Mouse (Mus musculus): Measurements from ENCODE around the gene Gpc5. TPM values are rescaled to one million over a fixed set of nuclear protein-coding genes. Genes with fewer than 3 reads are reported as not detected.

Gpc5 gene
- polyA plus RNA-seq, 1 experiment from 2014 or later: 0.29 TPM

DNA sequence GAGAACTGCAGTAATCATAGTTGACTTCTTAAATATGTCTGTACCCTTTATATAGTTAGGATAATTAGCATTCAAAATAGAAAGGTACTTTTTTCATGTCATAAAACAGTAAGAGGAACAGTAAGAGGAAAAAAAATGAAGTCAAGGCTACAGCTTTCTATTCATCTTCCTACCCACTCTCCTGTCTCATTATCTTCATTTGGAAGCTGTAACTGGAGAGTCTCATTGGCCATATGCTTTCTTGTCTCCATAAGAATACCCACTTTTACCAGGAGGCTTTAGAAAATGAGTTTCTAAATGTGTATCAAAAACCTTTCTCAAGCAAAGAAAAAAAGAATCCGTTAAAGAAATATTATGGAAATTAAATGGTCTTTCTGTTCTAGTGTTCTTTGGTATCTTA lies 541.3 kb downstream of the Gpc5 start:
- Histone ChIP-seq H3K4me3 (ENCODE audit: low read depth, low read length) (no peak overlapping the region), H3K36me3 (ENCODE audit: insufficient read depth) (no peaks in the 10 kb centered on the region), H3K27me3 (ENCODE audit: insufficient read depth, low read length) (no peaks in the 10 kb centered on the region), H3K9me3 (ENCODE audit: low read depth, low read length) (no peaks in the 10 kb centered on the region), H3K4me1 (ENCODE audit: insufficient read depth) (no peaks in the 10 kb centered on the region), H3K9ac (no peak overlapping the region), H3K27ac (ENCODE audit: low read depth) (no peak overlapping the region), H3K4me2 (no peak overlapping the region)
- no peak for DNase-seq
- ATAC-seq (ENCODE audit: insufficient read depth): no peak
- WGBS: 85% methylated on average over 1 of the region's 1 CpGs
- TF ChIP-seq CTCF (IDR thresholded peaks at IDR 0.05; ENCODE audit: low read depth): no peak

GRCm38 (mm10) chr14:115679875-115680274 lies 587.9 kb downstream of the Gpc5 start:
- no peak overlapping the region for H3K4me3 ChIP-seq (ENCODE audit: low read depth, low read length)
- DNase-seq (no peak), ATAC-seq (ENCODE audit: insufficient read depth) (no peak)
- H3K36me3 ChIP-seq (ENCODE audit: insufficient read depth): no peaks in the 10 kb centered on the region
- no peaks in the 10 kb centered on the region for H3K9me3 ChIP-seq (ENCODE audit: low read depth, low read length)
- WGBS: 80% methylated on average over 2 of the region's 2 CpGs
- no peak overlapping the region for H3K9ac ChIP-seq
- H3K27me3 ChIP-seq (ENCODE audit: insufficient read depth, low read length): no peaks in the 10 kb centered on the region
- H3K4me2 ChIP-seq: no peak overlapping the region
- H3K4me1 ChIP-seq (ENCODE audit: insufficient read depth): no peaks in the 10 kb centered on the region
- no peak for TF ChIP-seq CTCF (IDR thresholded peaks at IDR 0.05; ENCODE audit: low read depth)
- H3K27ac ChIP-seq (ENCODE audit: low read depth): no peak overlapping the region

DNA sequence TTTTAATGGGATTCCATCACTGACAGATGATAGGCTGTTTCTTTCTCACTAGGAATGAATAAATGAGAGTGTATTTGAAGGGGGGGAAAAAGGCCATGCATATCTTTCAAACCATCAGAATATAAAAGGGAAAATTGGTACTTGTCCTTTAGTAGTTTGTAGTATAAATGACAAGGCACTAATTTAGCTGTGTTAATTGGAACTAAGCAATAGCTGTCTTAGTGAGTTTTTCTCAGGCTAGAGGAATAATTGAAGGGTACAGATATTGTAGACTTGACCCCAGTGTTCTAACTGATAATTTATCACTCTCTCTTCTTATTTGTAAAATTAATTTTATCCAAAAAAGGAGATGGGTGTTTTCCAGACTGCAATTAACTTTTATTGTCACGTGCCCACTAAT lies 654.0 kb downstream of the Gpc5 start:
- no peaks in the 10 kb centered on the region for H3K27me3 ChIP-seq (ENCODE audit: insufficient read depth, low read length)
- DNase-seq (no peak), ATAC-seq (ENCODE audit: insufficient read depth) (no peak)
- no peaks in the 10 kb centered on the region for H3K9me3 ChIP-seq (ENCODE audit: low read depth, low read length)
- H3K36me3 ChIP-seq (ENCODE audit: insufficient read depth): no peaks in the 10 kb centered on the region
- H3K4me1 ChIP-seq (ENCODE audit: insufficient read depth): no peaks in the 10 kb centered on the region
- no peak overlapping the region for H3K4me3 ChIP-seq (ENCODE audit: low read depth, low read length)
- no peak overlapping the region for H3K27ac ChIP-seq (ENCODE audit: low read depth)
- TF ChIP-seq CTCF (IDR thresholded peaks at IDR 0.05; ENCODE audit: low read depth): no peak
- no peak overlapping the region for H3K4me2 ChIP-seq
- H3K9ac ChIP-seq: no peak overlapping the region
- 84% methylated on average over 1 of the region's 1 CpGs for WGBS

DNA sequence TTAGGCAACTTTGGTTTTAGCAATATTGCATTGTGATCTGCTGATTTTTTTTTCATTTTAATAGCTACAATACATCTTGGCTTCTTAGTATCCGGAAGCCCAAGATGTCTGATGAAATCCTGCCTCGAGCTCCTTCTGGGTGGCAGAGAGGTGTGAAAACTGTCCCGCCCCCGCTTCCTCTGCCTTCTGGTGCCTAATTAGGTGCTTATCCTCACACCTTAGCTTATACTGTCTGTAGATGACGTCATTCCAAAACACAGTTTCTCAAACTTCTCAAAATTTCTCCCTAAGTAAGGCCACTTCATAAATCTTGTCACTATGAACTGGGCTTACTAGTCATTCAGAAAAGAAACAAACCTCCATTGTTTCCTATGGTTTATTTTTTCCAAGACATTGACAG lies 668.2 kb downstream of the Gpc5 start:
- H3K4me2 ChIP-seq: no peak overlapping the region
- TF ChIP-seq CTCF (IDR thresholded peaks at IDR 0.05; ENCODE audit: low read depth): no peak
- H3K4me1 ChIP-seq (ENCODE audit: insufficient read depth): no peaks in the 10 kb centered on the region
- DNase-seq: no peak
- no peaks in the 10 kb centered on the region for H3K27me3 ChIP-seq (ENCODE audit: insufficient read depth, low read length)
- H3K9ac ChIP-seq: no peak overlapping the region
- H3K36me3 ChIP-seq (ENCODE audit: insufficient read depth): no peaks in the 10 kb centered on the region
- H3K27ac ChIP-seq (ENCODE audit: low read depth): no peak overlapping the region
- no peaks in the 10 kb centered on the region for H3K9me3 ChIP-seq (ENCODE audit: low read depth, low read length)
- ATAC-seq (ENCODE audit: insufficient read depth): no peak
- H3K4me3 ChIP-seq (ENCODE audit: low read depth, low read length): no peak overlapping the region
- 49% methylated on average over 5 of the region's 5 CpGs for WGBS

GRCm38 (mm10) chr14:115779382-115780177 lies 687.6 kb downstream of the Gpc5 start:
- no peak for DNase-seq
- Histone ChIP-seq H3K27me3 (ENCODE audit: insufficient read depth, low read length) (no peaks in the 10 kb centered on the region), H3K9ac (no peak overlapping the region), H3K36me3 (ENCODE audit: insufficient read depth) (no peaks in the 10 kb centered on the region), H3K27ac (ENCODE audit: low read depth) (no peak overlapping the region), H3K4me2 (no peak overlapping the region), H3K4me1 (ENCODE audit: insufficient read depth) (no peaks in the 10 kb centered on the region), H3K4me3 (ENCODE audit: low read depth, low read length) (no peak overlapping the region), H3K9me3 (ENCODE audit: low read depth, low read length) (no peaks in the 10 kb centered on the region; the same call in 1 of the 2 replicates)
- WGBS: 70% methylated on average over 7 of the region's 7 CpGs
- TF ChIP-seq CTCF (IDR thresholded peaks at IDR 0.05; ENCODE audit: low read depth): no peak
- ATAC-seq (ENCODE audit: insufficient read depth): no peak

- no peak for TF ChIP-seq CTCF (IDR thresholded peaks at IDR 0.05; ENCODE audit: low read depth)
- H3K27ac ChIP-seq (ENCODE audit: low read depth): no peak overlapping the region
- 8% methylated on average over 2 of the region's 2 CpGs for whole genome bisulfite sequencing
- peak; percentile 71 for DNase-seq
- H3K4me3 ChIP-seq (ENCODE audit: low read depth, low read length): no peak overlapping the region
- no peak overlapping the region for H3K9ac ChIP-seq
- no peaks in the 10 kb centered on the region for H3K36me3 ChIP-seq (ENCODE audit: insufficient read depth)
- no peak overlapping the region for H3K4me2 ChIP-seq
- peak; percentile 72 for ATAC-seq (ENCODE audit: insufficient read depth)
- H3K4me1 ChIP-seq (ENCODE audit: insufficient read depth): peaks cover 3% of the 10 kb centered on the region; the same call in 1 of the 2 replicates
- H3K9me3 ChIP-seq (ENCODE audit: low read depth, low read length): no peaks in the 10 kb centered on the region
- no peaks in the 10 kb centered on the region for H3K27me3 ChIP-seq (ENCODE audit: insufficient read depth, low read length)
These were observed 712.7 kb downstream of the Gpc5 start for GRCm38 (mm10) chr14:115804751-115805150.

- no peak overlapping the region for H3K9ac ChIP-seq
- ATAC-seq (ENCODE audit: insufficient read depth) (no peak), DNase-seq (peak; percentile 85)
- no peak overlapping the region for H3K4me2 ChIP-seq
- no peaks in the 10 kb centered on the region for H3K27me3 ChIP-seq (ENCODE audit: insufficient read depth, low read length)
- WGBS: 0% methylated on average over 1 of the region's 1 CpGs
- H3K36me3 ChIP-seq (ENCODE audit: insufficient read depth): no peaks in the 10 kb centered on the region
- H3K9me3 ChIP-seq (ENCODE audit: low read depth, low read length): no peaks in the 10 kb centered on the region
- H3K4me3 ChIP-seq (ENCODE audit: low read depth, low read length): no peak overlapping the region
- H3K4me1 ChIP-seq (ENCODE audit: insufficient read depth): no peaks in the 10 kb centered on the region
- H3K27ac ChIP-seq (ENCODE audit: low read depth): no peak overlapping the region
- TF ChIP-seq CTCF (IDR thresholded peaks at IDR 0.05; ENCODE audit: low read depth): peak; percentile 64
These were observed 727.0 kb downstream of the Gpc5 start for GRCm38 (mm10) chr14:115819021-115819420.

All from lung, embryonic 14.5 days (tissue).